Mouse (Mus musculus) forebrain, embryonic 16.5 days (tissue): ENCODE results near the gene Wdr73. TPM values are rescaled to one million over a fixed set of nuclear protein-coding genes. Genes with fewer than 3 reads are reported as not detected.

Experiments used
- ATAC-seq: fragments of 200-750 bp; cut with Nextera tagmentation; 2 replicates; pipeline ENCODE4 v1.8.0; 2017; ENCODE audit warnings: mild to moderate bottlenecking, moderate library complexity
- H3K27ac ChIP-seq: fragments of 300-500 bp; sonication (generic); 2 replicates; pipeline ENCODE4 v1.5.1; 2014; ENCODE audit warnings: low read length, control low read depth
- H3K27me3 ChIP-seq: fragments of 300-500 bp; sonication (generic); replicated peaks from 2 replicates; pipeline ENCODE4 v1.6.1; 2014; ENCODE audit warnings: low read length; ENCODE audit not compliant: control insufficient read depth, insufficient read depth
- H3K36me3 ChIP-seq: fragments of 300-500 bp; sonication (generic); 2 replicates; pipeline ENCODE4 v1.6.1; 2014; ENCODE audit not compliant: control insufficient read depth, insufficient read depth
- H3K4me1 ChIP-seq: fragments of 300-500 bp; sonication (generic); replicated peaks from 2 replicates; pipeline ENCODE4 v1.6.1; 2014; ENCODE audit warnings: low read length; ENCODE audit not compliant: control insufficient read depth, insufficient read depth
- H3K4me2 ChIP-seq: fragments of 300-500 bp; sonication (generic); 2 replicates; pipeline ENCODE4 v1.6.1; 2014; ENCODE audit warnings: mild to moderate bottlenecking, low read length, control low read depth
- H3K4me3 ChIP-seq: fragments of 300-500 bp; sonication (generic); replicated peaks from 2 replicates; pipeline ENCODE4 v1.5.1; 2014; ENCODE audit warnings: mild to moderate bottlenecking, low read length, control low read depth
- H3K9ac ChIP-seq: fragments of 300-500 bp; sonication (generic); replicated peaks from 2 replicates; pipeline ENCODE4 v1.6.1; 2014; ENCODE audit warnings: low read depth, low read length, control low read depth
- H3K9me3 ChIP-seq: fragments of 300-500 bp; sonication (generic); 2 replicates; pipeline ENCODE4 v1.6.1; 2016; ENCODE audit warnings: low read length; ENCODE audit not compliant: control insufficient read depth
- WGBS: fragments of 180-500 bp; shearing (Covaris S2); extraction: QIAGEN DNeasy Blood & Tissue Kit; methylation state at CpG from one replicate; pipeline ENCODE4 v1.1.7; 2014; 5-methylcytosine and 5-hydroxymethylcytosine counted together
- polyA plus RNA-seq: library from polyadenylated mRNA; unstranded; fragments of >200 nt; fragmentation: Nextera tagmentation; extraction: Ambion mirVana; gene quantifications from 2 replicates; pipeline ENCODE4 v1.2.1, GENCODE M21; 2015

Wdr73 gene
- polyA plus RNA-seq, 1 experiment from 2014 or later: 46.3 TPM

DNA sequence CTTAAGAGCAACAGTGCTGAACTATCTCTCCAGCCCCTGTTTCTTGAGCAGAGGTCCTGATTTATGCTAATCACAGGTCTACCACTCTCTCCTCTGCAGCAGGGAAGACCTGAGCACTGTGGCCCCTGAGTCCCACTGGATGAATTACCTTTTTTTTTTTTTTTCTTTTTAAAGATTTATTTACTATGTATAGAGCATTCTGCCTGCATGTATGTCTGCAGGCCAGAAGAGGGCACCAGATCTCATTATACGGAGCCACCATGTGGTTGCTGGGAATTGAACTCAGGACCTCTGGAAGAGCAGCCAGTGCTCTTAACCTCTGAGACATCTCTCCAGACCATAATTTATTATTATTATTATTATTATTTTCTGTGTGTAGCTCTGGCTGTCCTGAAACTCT is 15.4 kb downstream of the Wdr73 start:
- Histone ChIP-seq H3K27ac (no peak overlapping the region), H3K9me3 (no peaks in the 10 kb centered on the region), H3K4me1 (peaks cover 15% of the 10 kb centered on the region), H3K9ac (no peak overlapping the region), H3K27me3 (no peaks in the 10 kb centered on the region), H3K4me3 (no peak overlapping the region), H3K36me3 (0 out of 2 replicates have a peak, but pooled peaks cover 2% of the 10 kb centered on the region), H3K4me2 (no peak overlapping the region)
- 18% methylated on average over 1 of the region's 1 CpGs for WGBS
- ATAC-seq: no peak

DNA sequence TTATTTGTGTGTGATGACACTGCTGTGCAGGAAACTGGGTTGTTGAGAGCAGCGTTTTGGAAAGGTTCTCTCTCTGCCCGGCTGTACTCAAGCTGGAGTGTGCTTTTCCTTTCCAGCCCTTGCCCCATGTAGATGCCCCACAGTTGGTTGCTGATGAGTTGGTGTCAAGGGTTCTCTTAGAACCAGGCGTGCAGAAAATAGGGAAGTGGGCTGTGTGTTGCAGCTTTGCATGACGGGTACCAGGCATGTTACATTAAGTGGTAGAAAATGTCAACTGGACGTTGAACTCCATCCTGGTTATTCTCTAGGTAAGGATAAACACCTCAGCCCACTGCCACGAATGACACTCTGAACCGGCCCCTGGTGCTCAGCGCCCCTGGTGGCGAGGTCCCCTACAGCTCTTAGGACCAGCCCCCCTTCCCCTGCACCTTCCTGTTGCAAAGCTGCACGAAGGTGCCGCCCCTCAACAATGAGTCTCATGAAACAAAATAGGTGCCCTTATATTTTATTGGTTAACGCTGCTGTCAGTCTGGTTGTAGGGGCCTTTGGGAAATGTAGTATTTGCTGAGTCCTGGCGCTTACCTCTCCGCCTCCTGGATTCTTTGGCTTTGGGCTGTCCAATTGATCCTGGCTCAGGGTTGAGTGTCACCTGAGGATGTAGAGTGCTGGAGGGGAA is 18.1 kb downstream of the Wdr73 start:
- Histone ChIP-seq H3K27me3 (no peaks in the 10 kb centered on the region), H3K9me3 (no peaks in the 10 kb centered on the region), H3K4me3 (peak overlapping the region; percentile 20), H3K4me1 (peaks cover 5% of the 10 kb centered on the region), H3K4me2 (peak overlapping the region; percentile 42), H3K36me3 (no peaks in the 10 kb centered on the region), H3K27ac (no peak overlapping the region), H3K9ac (no peak overlapping the region)
- ATAC-seq: peak; percentile 93
- 24% methylated on average over 14 of the region's 14 CpGs for WGBS

- Histone ChIP-seq H3K4me1 (no peaks in the 10 kb centered on the region), H3K9me3 (no peaks in the 10 kb centered on the region), H3K36me3 (peaks cover 26% of the 10 kb centered on the region), H3K9ac (no peak overlapping the region), H3K27ac (no peak overlapping the region), H3K4me2 (no peak overlapping the region), H3K4me3 (no peak overlapping the region), H3K27me3 (no peaks in the 10 kb centered on the region)
- 28% methylated on average over 37 of the region's 37 CpGs for WGBS
- no peak for ATAC-seq
These were observed 25.3 kb downstream of the Wdr73 start for GRCm38 (mm10) chr7:80875727-80876126.

DNA sequence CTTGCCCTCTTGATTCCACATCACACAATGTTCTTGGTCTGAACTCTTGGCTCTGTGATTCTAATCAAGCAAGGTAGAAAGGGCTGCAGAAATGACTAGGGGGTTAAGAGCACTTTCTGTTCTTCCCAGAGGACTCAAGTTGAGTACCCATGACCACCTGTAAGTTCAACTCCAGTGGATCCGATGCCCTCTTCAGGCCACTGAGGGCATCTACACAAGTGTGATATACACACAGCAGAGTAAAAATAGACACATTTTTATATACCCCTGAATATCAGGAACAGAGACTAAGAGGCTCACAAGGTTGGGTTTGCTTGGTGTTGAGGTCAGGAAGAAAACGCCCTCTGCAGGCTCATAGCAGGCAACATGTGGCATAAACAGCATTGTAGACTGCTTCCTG is 27.4 kb downstream of the Wdr73 start:
- Histone ChIP-seq H3K27me3 (no peaks in the 10 kb centered on the region), H3K4me2 (no peak overlapping the region), H3K9ac (no peak overlapping the region), H3K36me3 (peaks cover 33% of the 10 kb centered on the region), H3K9me3 (no peaks in the 10 kb centered on the region), H3K27ac (no peak overlapping the region), H3K4me1 (no peaks in the 10 kb centered on the region), H3K4me3 (no peak overlapping the region)
- no peak for ATAC-seq
- 95% methylated on average over 2 of the region's 2 CpGs for WGBS

DNA sequence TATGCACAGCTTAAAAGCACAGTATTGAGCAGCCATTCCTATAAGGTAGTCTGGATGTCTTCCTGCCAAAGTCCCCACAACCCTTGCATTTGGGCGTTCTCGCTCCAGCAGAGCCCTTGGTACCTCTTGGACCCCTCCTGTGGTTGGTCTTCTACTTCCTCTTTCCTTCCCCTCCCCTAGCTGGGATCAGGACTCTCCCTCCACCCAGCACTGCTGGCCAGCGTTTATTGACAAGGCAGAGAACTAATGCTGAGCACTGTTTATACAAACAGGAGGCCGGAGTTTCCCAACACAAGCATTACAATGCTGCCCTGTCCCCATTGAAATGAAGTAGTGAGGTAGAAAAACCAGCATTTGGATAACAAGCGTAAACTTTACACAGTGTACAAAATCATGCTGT is 28.0 kb downstream of the Wdr73 start:
- Histone ChIP-seq H3K4me2 (no peak overlapping the region), H3K36me3 (peaks cover 38% of the 10 kb centered on the region), H3K27ac (no peak overlapping the region), H3K9ac (no peak overlapping the region), H3K9me3 (no peaks in the 10 kb centered on the region), H3K4me1 (no peaks in the 10 kb centered on the region), H3K4me3 (no peak overlapping the region), H3K27me3 (no peaks in the 10 kb centered on the region)
- 73% methylated on average over 5 of the region's 5 CpGs for WGBS
- peak; percentile 22 for ATAC-seq

DNA sequence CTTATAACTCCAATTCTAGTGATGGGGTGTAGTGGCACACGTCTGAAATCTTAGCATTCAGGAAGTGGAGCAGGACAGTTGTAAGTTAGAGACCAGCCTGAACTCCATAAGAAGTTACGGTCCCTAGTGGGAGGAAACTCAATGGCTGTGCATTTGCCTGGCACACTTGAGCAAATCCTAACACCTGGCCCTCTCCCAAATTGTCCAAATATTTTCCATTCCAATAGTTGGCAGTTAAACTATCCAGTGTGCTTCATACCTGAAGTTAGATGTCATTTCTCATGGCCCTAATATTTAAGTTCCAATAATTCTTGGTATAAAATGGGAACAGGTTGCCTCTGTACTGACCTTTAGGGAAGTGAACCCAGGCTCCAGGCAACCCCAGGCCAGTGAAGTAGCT is 32.4 kb downstream of the Wdr73 start:
- H3K27me3 ChIP-seq: no peaks in the 10 kb centered on the region
- 100% methylated on average over 2 of the region's 2 CpGs for WGBS
- peaks cover 28% of the 10 kb centered on the region for H3K36me3 ChIP-seq

DNA sequence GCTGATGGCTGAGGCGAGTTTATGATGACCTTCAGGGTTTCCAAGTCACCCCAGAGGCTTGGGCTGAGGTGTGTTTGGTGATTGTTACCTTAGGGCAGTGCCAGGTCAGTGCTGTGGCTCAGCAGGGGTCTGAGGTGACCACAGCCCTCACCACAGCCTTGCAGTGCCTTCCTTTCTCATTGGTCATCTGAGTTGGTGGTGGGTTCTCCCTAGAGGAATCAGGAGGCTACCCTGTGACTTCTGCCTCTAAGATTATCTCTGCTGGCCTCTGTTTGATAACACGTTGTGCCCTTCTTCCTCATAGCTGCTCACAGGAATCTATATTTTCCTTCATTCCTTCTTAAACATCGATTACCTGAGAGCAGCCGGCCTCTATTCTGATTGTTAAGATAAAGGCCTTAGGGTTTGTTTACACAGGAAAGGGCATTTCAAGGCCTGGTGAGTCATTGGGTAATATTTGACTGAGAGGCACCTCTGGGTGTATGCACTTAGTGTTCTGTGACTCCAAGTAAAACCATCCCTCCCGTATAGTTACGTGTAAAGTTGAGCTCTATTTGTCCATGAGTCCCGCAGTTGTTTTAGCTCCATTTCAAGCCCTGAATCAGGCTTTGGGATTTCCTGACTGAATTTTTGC is 34.4 kb downstream of the Wdr73 start:
- no peak overlapping the region for H3K4me3 ChIP-seq
- ATAC-seq: no peak

More for the DNA sequence above, 32.4 kb downstream of the Wdr73 start:
- no peak overlapping the region for H3K9ac ChIP-seq
- H3K4me2 ChIP-seq: no peak overlapping the region
- no peaks in the 10 kb centered on the region for H3K9me3 ChIP-seq
- H3K4me1 ChIP-seq: peaks cover 13% of the 10 kb centered on the region
- no peak overlapping the region for H3K27ac ChIP-seq
- H3K4me3 ChIP-seq: no peak overlapping the region
- ATAC-seq: no peak

GRCm38 (mm10) chr7:80865521-80865920 is 35.5 kb downstream of the Wdr73 start:
- Histone ChIP-seq H3K9ac (no peak overlapping the region), H3K4me1 (peaks cover 34% of the 10 kb centered on the region), H3K9me3 (no peaks in the 10 kb centered on the region), H3K27ac (no peak overlapping the region), H3K36me3 (peaks cover 24% of the 10 kb centered on the region), H3K4me2 (no peak overlapping the region), H3K27me3 (no peaks in the 10 kb centered on the region), H3K4me3 (no peak overlapping the region)
- no peak for ATAC-seq
- 91% methylated on average over 7 of the region's 7 CpGs for WGBS

More for the DNA sequence above, 34.4 kb downstream of the Wdr73 start:
- H3K27ac ChIP-seq: no peak overlapping the region
- no peak overlapping the region for H3K9ac ChIP-seq
- H3K27me3 ChIP-seq: no peaks in the 10 kb centered on the region
- peaks cover 32% of the 10 kb centered on the region for H3K4me1 ChIP-seq
- WGBS: 91% methylated on average over 7 of the region's 7 CpGs
- H3K9me3 ChIP-seq: no peaks in the 10 kb centered on the region
- H3K36me3 ChIP-seq: peaks cover 24% of the 10 kb centered on the region
- no peak overlapping the region for H3K4me2 ChIP-seq

DNA sequence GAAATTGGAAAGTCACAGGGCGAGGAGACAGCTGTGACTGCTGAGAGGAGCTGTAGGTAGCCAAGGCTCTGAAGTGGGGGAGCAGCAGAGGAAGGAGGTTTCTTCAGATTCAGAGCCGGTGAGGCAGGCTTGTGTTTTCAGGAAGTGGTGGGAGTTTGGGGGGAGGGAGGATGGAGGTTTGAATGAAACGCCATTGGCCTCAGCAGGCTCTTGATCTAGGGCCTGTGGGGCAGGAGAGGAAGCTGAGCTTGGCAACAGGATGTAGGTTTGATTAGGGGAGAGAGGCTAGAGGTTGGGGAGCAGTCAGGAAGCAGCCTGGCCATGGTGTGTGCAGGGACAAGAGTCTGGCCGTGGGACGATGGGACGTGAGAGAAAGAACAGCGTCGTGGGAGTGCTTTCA is 36.2 kb downstream of the Wdr73 start:
- Histone ChIP-seq H3K27ac (no peak overlapping the region), H3K9ac (no peak overlapping the region), H3K9me3 (no peaks in the 10 kb centered on the region), H3K27me3 (no peaks in the 10 kb centered on the region), H3K36me3 (peaks cover 20% of the 10 kb centered on the region), H3K4me1 (peaks cover 36% of the 10 kb centered on the region), H3K4me3 (no peak overlapping the region), H3K4me2 (no peak overlapping the region)
- ATAC-seq: no peak
- WGBS: 92% methylated on average over 8 of the region's 8 CpGs
